Mouse (Mus musculus) liver, embryonic 12.5 days (tissue): ENCODE measurements around the gene Ldlrap1. TPM values are rescaled to one million over a fixed set of nuclear protein-coding genes. Genes with fewer than 3 reads are reported as not detected.

Source experiments
- ATAC-seq: fragments of 200-750 bp; cut with Nextera tagmentation; 2 replicates; pipeline ENCODE4 v1.8.0; 2017; ENCODE audit warnings: moderate number of reproducible peaks, mild to moderate bottlenecking, moderate library complexity
- H3K27ac ChIP-seq: fragments of 300-500 bp; sonication (generic); 2 replicates; pipeline ENCODE4 v1.5.1; 2016; ENCODE audit warnings: mild to moderate bottlenecking
- H3K27me3 ChIP-seq: fragments of 300-500 bp; sonication (generic); replicated peaks from 2 replicates; pipeline ENCODE4 v1.6.1; 2016; ENCODE audit warnings: mild to moderate bottlenecking, moderate library complexity
- H3K36me3 ChIP-seq: fragments of 300-500 bp; sonication (generic); 2 replicates; pipeline ENCODE4 v1.6.1; 2016; ENCODE audit warnings: mild to moderate bottlenecking, moderate library complexity
- H3K4me1 ChIP-seq: fragments of 300-500 bp; sonication (generic); 2 replicates; pipeline ENCODE4 v1.6.1; 2016
- H3K4me2 ChIP-seq: fragments of 300-500 bp; sonication (generic); 2 replicates; pipeline ENCODE4 v1.6.1; 2016; ENCODE audit warnings: mild to moderate bottlenecking, moderate library complexity
- H3K4me3 ChIP-seq: fragments of 300-500 bp; sonication (generic); 2 replicates; pipeline ENCODE4 v1.5.1; 2016; ENCODE audit warnings: mild to moderate bottlenecking, moderate library complexity
- H3K9ac ChIP-seq: fragments of 300-500 bp; sonication (generic); 2 replicates; pipeline ENCODE4 v1.6.1; 2016; ENCODE audit warnings: mild to moderate bottlenecking, moderate library complexity
- H3K9me3 ChIP-seq: fragments of 300-500 bp; sonication (generic); replicated peaks from 2 replicates; pipeline ENCODE4 v1.6.1; 2016; ENCODE audit warnings: mild to moderate bottlenecking, moderate library complexity
- WGBS: fragments of 180-500 bp; shearing (Covaris S2); methylation state at CpG from one replicate; pipeline ENCODE4 v1.1.7; 2016; ENCODE audit not compliant: insufficient replicate concordance; 5-methylcytosine and 5-hydroxymethylcytosine counted together
- polyA plus RNA-seq: library from polyadenylated mRNA; unstranded; fragments of >200 nt; fragmentation: Nextera tagmentation; extraction: Ambion mirVana; gene quantifications from 2 replicates; pipeline ENCODE4 v1.2.1, GENCODE M21; 2016

Ldlrap1 gene
- polyA plus RNA-seq, 1 experiment from 2014 or later = 28.2 TPM

GRCm38 (mm10) chr4:134772805-134773674, 5.2 kb upstream of the Ldlrap1 start:
- Histone ChIP-seq H3K4me1 (peaks cover 66% of the 10 kb centered on the region), H3K4me2 (peak overlapping the region; percentile 19; the same call in 1 of the 2 replicates), H3K36me3 (no peaks in the 10 kb centered on the region), H3K4me3 (no peak overlapping the region), H3K9ac (peak overlapping the region; percentile 53), H3K27me3 (0 out of 2 replicates have a peak, but pooled peaks cover 3% of the 10 kb centered on the region), H3K27ac (peak overlapping the region; percentile 72), H3K9me3 (no peaks in the 10 kb centered on the region)
- 28% methylated on average over 4 of the region's 4 CpGs for WGBS
- peak; percentile 79 for ATAC-seq

DNA sequence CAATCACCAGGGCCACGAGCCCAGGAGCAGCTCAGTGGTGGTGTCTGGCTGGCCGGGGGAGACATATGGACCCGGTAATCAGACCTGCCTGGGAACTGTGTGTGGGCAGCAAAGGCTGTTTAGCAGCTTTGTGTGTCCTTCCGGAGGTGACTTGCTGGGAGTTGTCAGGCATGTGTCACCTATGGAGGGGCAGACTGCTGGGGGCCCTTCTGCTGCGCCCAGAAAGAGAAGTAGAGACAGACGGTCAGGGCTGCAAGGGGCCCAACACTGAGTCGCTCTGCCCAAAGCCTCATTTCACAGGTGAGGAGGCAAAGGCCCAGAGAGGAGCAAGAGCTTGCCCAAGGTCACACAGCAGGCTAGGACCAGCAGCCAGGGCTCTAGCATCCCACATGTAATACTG, 2.1 kb upstream of the Ldlrap1 start:
- WGBS = 64% methylated on average over 7 of the region's 7 CpGs
- 0 out of 2 replicates have a peak, but pooled peaks cover 3% of the 10 kb centered on the region for H3K27me3 ChIP-seq
- H3K36me3 ChIP-seq = no peaks in the 10 kb centered on the region
- no peak overlapping the region for H3K4me3 ChIP-seq
- no peak overlapping the region for H3K9ac ChIP-seq
- H3K27ac ChIP-seq = no peak overlapping the region
- no peak overlapping the region for H3K4me2 ChIP-seq
- H3K4me1 ChIP-seq = peaks cover 60% of the 10 kb centered on the region
- no peaks in the 10 kb centered on the region for H3K9me3 ChIP-seq
- ATAC-seq = no peak

DNA sequence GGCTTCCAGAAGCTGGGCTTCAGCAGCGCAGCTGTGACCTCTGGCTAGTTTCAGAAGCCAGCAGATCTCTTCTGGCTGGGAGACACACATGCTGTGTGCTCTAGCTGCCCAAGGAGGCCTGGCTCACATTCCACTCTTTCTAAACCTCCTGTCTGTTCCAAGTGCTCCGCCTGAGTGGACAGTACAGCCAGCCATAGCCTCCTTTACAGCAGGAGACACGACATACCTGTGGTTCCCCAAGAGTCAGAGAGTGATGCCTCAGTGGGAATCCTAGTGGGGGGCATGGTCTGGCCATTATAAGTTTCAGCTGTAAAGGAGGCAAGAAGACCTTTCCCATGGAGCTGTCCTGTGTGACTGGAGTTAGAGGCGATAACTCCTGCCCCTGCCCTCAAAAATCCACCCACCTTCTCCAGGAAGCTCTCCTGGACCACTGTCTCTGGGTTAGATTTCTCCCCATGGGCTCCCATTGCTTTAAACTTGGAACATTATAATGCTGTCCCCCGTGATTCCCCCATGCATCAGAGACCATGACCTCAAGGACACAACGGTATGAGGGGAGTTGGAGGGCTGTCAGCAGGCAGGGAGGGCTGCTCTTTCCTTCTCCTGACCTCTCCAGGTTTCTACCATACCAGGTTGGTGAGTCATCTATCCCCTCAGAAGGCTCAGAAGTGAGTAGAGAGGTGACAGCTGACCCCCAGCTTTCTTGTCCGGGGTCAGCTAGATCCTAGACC, 1.4 kb upstream of the Ldlrap1 start:
- Histone ChIP-seq H3K27me3 (0 out of 2 replicates have a peak, but pooled peaks cover 3% of the 10 kb centered on the region), H3K9ac (no peak overlapping the region), H3K9me3 (no peaks in the 10 kb centered on the region), H3K36me3 (no peaks in the 10 kb centered on the region), H3K4me1 (peaks cover 60% of the 10 kb centered on the region), H3K4me2 (no peak overlapping the region; the same call in 1 of the 2 replicates), H3K4me3 (no peak overlapping the region), H3K27ac (no peak overlapping the region)
- no peak for ATAC-seq
- WGBS = 71% methylated on average over 7 of the region's 7 CpGs

DNA sequence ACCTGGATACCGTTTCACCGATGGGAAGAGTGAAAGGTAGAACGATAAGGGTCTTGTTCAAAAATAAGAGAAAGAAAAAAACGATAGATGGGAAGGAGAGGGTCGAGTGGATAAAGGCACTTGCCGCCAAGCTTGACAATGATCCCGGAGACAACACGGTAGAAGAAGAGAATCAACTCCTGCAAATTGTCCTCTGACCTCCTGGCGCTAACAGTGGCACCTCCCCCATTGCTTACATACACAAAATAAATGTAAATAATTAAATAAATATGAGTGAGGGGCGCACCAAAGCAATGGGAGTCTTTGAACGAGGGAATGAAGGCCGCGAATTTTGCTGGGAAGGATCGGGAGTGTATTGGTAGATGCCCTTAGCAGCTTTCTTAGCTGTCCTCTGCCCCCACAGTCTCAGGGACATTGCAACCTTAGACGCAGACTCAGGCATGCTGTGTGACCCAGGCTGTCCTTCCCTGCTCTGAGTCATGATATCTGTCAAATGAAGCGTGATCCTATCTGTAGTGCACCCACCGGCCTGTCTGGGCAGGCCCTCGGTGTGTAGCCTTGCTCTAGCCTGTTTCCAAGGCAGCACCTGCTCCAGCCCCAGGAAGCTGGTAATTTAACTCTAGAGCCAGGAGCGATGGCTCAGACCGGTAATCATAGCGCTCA, 533 bp upstream of the Ldlrap1 start:
- H3K27ac ChIP-seq = peak overlapping the region; percentile 90; the same call in 1 of the 2 replicates
- H3K36me3 ChIP-seq = no peaks in the 10 kb centered on the region
- H3K9ac ChIP-seq = peak overlapping the region; percentile 95
- peaks cover 60% of the 10 kb centered on the region for H3K4me1 ChIP-seq
- H3K4me3 ChIP-seq = peak overlapping the region; percentile 87
- H3K27me3 ChIP-seq = 0 out of 2 replicates have a peak, but pooled peaks cover 3% of the 10 kb centered on the region
- 12% methylated on average over 21 of the region's 21 CpGs for WGBS
- H3K9me3 ChIP-seq = no peaks in the 10 kb centered on the region
- H3K4me2 ChIP-seq = peak overlapping the region; percentile 94
- no peak for ATAC-seq

DNA sequence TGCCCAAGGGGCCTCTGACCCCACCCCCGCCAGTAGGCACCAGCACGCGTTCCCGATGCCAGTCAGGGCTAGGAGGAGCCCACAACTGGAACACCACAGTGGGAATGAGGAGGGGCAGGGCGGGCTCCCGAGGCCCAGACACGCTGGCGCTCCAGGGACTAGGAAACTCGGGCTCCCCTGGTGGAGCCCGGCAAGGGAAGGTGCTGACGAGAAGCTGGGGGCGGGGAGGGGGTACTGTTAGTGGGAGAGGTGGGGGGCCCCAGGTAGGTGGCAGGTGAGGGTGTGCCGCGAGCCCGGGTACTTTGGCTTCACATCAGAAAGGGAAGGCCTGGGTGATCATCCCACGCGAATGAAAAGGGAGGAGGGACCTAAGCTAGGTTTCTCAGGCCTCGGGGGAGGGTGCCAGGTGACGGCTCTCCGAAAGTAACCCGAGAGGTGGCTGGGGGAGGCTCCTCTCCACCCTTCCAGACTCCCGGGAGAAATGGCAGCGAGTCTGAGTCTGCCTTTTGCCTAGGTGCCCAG, 859 bp downstream of the Ldlrap1 start:
- Histone ChIP-seq H3K9me3 (no peaks in the 10 kb centered on the region), H3K27me3 (0 out of 2 replicates have a peak, but pooled peaks cover 3% of the 10 kb centered on the region), H3K9ac (peak overlapping the region; percentile 95), H3K4me1 (peaks cover 61% of the 10 kb centered on the region), H3K36me3 (no peaks in the 10 kb centered on the region), H3K4me2 (peak overlapping the region; percentile 94), H3K4me3 (peak overlapping the region; percentile 87), H3K27ac (peak overlapping the region; percentile 90)
- peak; percentile 21 for ATAC-seq
- 3% methylated on average over 23 of the region's 23 CpGs for WGBS

DNA sequence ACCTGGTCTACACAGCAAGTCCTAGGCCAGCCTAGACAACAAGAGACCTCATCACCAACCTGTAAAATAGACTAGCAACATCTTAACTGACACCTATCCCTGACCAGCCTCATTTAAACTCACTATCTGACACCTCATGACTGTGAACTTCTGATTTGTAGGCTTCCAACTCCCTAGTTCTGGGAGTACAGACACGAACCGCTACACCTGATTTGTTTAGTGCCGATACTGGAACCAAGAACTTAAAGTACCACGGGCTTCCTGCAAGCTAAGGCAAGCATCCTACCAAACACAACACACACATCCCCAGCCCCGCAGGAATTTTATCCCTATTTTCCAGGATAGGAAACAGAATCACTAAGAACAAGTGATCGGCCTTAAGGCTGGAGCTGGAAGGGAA, 1.5 kb downstream of the Ldlrap1 start:
- H3K9ac ChIP-seq = peak overlapping the region; percentile 95
- peak overlapping the region; percentile 87 for H3K4me3 ChIP-seq
- H3K4me2 ChIP-seq = peak overlapping the region; percentile 94
- H3K9me3 ChIP-seq = no peaks in the 10 kb centered on the region
- peaks cover 68% of the 10 kb centered on the region for H3K4me1 ChIP-seq
- ATAC-seq = no peak
- peaks cover 3% of the 10 kb centered on the region; the same call in 1 of the 2 replicates for H3K36me3 ChIP-seq
- 62% methylated on average over 6 of the region's 6 CpGs for WGBS
- peak overlapping the region; percentile 90 for H3K27ac ChIP-seq
- H3K27me3 ChIP-seq = 0 out of 2 replicates have a peak, but pooled peaks cover 3% of the 10 kb centered on the region

DNA sequence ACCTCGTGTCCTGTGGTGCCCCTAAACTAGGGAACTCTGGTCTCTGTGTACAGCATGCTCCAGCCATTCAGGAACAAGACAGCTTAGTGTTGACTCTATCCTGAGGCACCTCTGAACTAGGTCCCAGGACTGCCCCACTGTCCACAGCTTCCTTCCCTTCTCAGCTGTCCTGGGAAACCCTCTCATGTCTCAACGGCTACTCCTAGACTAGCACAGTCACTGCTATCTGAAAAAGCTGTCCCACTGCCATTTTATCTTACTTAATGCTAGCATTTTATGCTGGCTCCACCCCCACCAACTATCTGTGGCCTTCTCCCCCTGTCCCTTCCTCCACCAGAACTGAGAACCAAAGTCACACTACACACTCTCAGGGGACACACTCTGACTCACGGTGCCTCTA, 3.5 kb downstream of the Ldlrap1 start:
- H3K27me3 ChIP-seq = 0 out of 2 replicates have a peak, but pooled peaks cover 3% of the 10 kb centered on the region
- H3K27ac ChIP-seq = peak overlapping the region; percentile 90
- peak overlapping the region; percentile 94 for H3K4me2 ChIP-seq
- H3K9ac ChIP-seq = peak overlapping the region; percentile 95
- no peaks in the 10 kb centered on the region for H3K9me3 ChIP-seq
- peaks cover 3% of the 10 kb centered on the region; the same call in 1 of the 2 replicates for H3K36me3 ChIP-seq
- WGBS = 11% methylated on average over 3 of the region's 3 CpGs
- peaks cover 88% of the 10 kb centered on the region for H3K4me1 ChIP-seq
- peak; percentile 27; the same call in 1 of the 2 replicates for ATAC-seq
- H3K4me3 ChIP-seq = peak overlapping the region; percentile 87; the same call in 1 of the 2 replicates

- H3K4me2 ChIP-seq = peak overlapping the region; percentile 67
- no peaks in the 10 kb centered on the region for H3K9me3 ChIP-seq
- peaks cover 94% of the 10 kb centered on the region for H3K4me1 ChIP-seq
- peaks cover 7% of the 10 kb centered on the region for H3K36me3 ChIP-seq
- peak overlapping the region; percentile 89 for H3K27ac ChIP-seq
- H3K4me3 ChIP-seq = peak overlapping the region; percentile 16
- H3K27me3 ChIP-seq = no peaks in the 10 kb centered on the region
- ATAC-seq = no peak
- peak overlapping the region; percentile 69 for H3K9ac ChIP-seq
- 32% methylated on average over 6 of the region's 6 CpGs for WGBS
These were observed 5.5 kb downstream of the Ldlrap1 start for GRCm38 (mm10) chr4:134762360-134762759.

GRCm38 (mm10) chr4:134760793-134761201, 7.0 kb downstream of the Ldlrap1 start:
- no peak for ATAC-seq
- peak overlapping the region; percentile 89 for H3K27ac ChIP-seq
- peaks cover 20% of the 10 kb centered on the region for H3K36me3 ChIP-seq
- H3K4me1 ChIP-seq = peaks cover 96% of the 10 kb centered on the region
- H3K9me3 ChIP-seq = no peaks in the 10 kb centered on the region
- WGBS = 29% methylated on average over 9 of the region's 9 CpGs
- H3K9ac ChIP-seq = peak overlapping the region; percentile 66
- H3K4me2 ChIP-seq = peak overlapping the region; percentile 61
- no peaks in the 10 kb centered on the region for H3K27me3 ChIP-seq
- peak overlapping the region; percentile 24 for H3K4me3 ChIP-seq

DNA sequence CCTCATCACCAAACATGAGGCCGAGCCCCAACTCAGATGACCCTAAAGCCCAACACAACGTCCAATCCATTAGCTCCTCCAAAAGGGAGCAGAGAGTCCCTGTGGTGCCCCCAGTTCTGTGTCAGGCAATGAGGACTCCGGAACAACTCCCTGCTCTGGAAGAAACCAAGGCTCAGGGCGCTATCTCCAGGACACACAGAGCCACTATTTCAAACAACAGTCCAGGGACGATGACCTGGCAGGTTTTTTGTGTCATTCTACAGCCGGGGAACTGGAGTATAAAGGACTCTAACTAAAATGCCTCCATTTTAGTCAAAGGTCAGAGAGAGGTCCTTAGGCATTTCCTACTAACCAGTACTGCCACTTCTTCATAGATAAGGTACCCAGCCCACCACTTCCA, 7.5 kb downstream of the Ldlrap1 start:
- Histone ChIP-seq H3K4me1 (peaks cover 96% of the 10 kb centered on the region), H3K4me3 (peak overlapping the region; percentile 24), H3K9me3 (no peaks in the 10 kb centered on the region), H3K9ac (peak overlapping the region; percentile 66), H3K27me3 (no peaks in the 10 kb centered on the region), H3K4me2 (peak overlapping the region; percentile 61), H3K36me3 (peaks cover 25% of the 10 kb centered on the region), H3K27ac (peak overlapping the region; percentile 89)
- peak; percentile 38 for ATAC-seq
- WGBS = 36% methylated on average over 6 of the region's 6 CpGs

DNA sequence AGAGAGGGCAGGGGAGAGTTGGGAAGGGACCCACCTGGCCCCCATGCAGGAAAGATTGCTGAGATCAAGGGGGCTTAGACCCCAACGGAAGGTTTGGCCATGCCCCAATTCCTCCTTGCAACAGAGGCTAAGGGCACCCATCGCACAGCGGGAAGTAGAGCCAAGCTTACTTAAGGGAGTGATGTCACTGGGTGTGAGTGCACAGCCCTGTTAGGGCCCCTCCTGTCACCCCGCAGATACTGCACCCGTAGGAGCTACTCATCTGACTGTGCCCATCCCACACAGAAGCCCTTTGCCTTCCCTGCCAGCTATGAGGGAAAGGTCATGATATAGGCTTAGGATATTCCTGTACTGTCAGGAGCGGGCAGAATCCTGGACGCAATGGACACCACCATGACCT, 8.3 kb downstream of the Ldlrap1 start:
- ATAC-seq = peak; percentile 90
- 42% methylated on average over 7 of the region's 7 CpGs for WGBS
- Histone ChIP-seq H3K9me3 (no peaks in the 10 kb centered on the region), H3K27ac (peak overlapping the region; percentile 89), H3K36me3 (peaks cover 33% of the 10 kb centered on the region), H3K4me1 (peaks cover 96% of the 10 kb centered on the region), H3K9ac (peak overlapping the region; percentile 68), H3K4me3 (peak overlapping the region; percentile 24), H3K4me2 (peak overlapping the region; percentile 61), H3K27me3 (no peaks in the 10 kb centered on the region)
